Mouse (Mus musculus): ENCODE measurements at regions not wholly inside any gene's neighbourhood (a gene's known extent, or its start where the extent isn't known, plus 50 kb on each side); places are given as distances from the start of the nearest gene placed in this dataset.

- no peak for DNase-seq (ENCODE audit: low spot score in 2 of 2)
Measured at GRCm38 (mm10) chr4:64598465-64598864, 525.5 kb upstream of the Pappa start.

- no peak for DNase-seq (ENCODE audit: low spot score in 2 of 2)
Measured at GRCm38 (mm10) chr4:64599222-64599621, 524.8 kb upstream of the Pappa start.

DNA sequence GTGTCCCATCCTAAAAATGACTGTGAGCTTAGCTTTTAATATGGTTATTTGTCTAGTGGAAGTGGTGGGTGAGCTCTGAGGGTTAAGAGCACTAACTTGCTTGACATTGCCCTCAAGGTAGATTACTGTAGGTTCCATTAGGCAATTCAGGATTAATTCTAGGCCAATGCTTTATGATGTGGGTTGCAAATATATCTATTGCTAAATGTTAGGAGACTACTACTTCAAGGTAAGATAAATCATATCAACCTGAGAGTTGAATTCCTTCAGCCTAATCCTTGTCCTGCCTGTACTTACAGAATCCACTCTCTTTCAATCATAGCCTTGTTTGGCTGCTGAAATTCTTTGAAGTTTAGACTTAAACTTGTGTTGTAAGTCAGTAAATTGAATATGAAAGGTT is 501.2 kb upstream of the Pappa start:
- DNase-seq (ENCODE audit: low spot score in 2 of 2) = no peak

GRCm38 (mm10) chr4:64632189-64632588 is 491.8 kb upstream of the Pappa start:
- no peak for DNase-seq (ENCODE audit: low spot score in 2 of 2)

DNA sequence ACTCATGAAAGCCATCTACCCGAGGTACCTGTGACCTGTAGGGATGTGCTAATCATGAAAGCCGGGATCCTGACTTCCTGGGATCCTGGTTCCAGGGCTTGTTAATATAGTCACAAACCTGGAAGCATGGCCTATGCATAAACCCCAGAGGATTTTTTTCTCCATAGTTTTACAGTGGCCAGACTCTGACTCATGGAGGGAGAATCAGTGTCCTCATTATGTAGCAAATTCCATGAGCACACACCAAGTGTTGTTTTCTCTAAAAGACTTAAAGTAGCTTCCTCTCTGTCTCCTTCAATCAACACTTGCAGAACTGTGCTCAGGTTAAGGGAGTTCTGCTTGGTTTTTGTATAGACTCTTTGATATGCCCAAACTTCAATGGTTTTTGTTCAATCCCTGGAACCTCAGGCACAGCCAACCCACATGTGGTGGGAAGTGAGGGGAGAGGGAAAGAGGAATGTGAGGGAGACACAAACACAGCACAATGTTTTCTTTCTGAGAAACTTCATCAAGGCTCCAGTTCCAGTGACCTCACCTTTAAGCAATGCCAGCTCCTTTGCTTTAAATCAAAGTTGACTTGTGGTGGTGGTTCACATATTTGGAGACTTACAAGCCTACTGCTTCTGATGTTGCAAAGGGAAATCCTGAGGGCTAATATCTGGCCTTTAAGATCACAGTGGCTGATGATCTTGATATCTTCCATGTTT is 488.6 kb upstream of the Pappa start:
- no peak for DNase-seq (ENCODE audit: low spot score in 2 of 2)

DNA sequence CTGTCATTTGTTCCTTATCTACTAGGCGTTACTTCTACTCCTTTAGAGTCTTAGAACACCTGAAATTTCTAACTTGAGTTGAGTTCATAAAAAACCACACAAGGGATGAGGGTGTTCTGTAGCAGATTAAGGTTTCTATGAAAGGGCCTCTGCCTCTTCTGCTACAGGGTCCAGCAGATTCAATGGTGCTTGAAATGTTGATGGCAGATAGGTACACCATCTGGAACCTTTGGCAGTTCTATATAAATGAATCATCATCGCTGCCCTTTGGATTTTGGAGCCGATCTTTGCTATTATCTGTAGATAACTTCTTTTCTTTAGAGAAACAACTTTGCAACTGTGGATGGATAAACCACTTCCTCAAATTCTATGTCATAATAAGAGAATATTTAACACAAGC is 483.9 kb upstream of the Pappa start:
- no peak for DNase-seq (ENCODE audit: low spot score in 2 of 2)

GRCm38 (mm10) chr4:64640976-64641375 is 483.0 kb upstream of the Pappa start:
- no peak for DNase-seq (ENCODE audit: low spot score in 2 of 2)

- DNase-seq (ENCODE audit: low spot score in 2 of 2) = no peak
Measured at GRCm38 (mm10) chr4:64645141-64645540, 478.8 kb upstream of the Pappa start.

- DNase-seq (ENCODE audit: low spot score in 2 of 2) = no peak
Measured at GRCm38 (mm10) chr4:64654157-64654556, 469.8 kb upstream of the Pappa start.

DNA sequence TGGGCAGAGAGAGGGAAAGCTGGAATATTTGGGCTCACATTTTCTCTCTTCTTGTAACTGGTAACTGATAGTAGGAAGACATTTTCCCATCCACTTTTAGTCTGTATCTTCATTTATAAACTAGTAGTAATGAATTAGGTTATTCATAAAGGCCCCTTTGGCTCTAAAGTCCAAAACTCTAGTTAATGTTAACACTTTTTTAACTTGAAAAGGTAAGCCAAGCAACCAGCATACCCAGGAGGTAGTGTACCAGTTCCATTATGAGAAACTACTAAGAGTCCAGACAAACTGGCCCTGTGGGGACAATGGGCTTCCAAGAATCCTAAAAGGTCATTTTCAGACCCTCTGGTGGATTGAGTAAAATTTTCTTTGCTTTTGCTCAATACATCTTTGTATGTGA is 468.4 kb upstream of the Pappa start:
- no peak for DNase-seq (ENCODE audit: low spot score in 2 of 2)

GRCm38 (mm10) chr4:64663722-64664121 is 460.3 kb upstream of the Pappa start:
- no peak for DNase-seq (ENCODE audit: low spot score in 2 of 2)

DNA sequence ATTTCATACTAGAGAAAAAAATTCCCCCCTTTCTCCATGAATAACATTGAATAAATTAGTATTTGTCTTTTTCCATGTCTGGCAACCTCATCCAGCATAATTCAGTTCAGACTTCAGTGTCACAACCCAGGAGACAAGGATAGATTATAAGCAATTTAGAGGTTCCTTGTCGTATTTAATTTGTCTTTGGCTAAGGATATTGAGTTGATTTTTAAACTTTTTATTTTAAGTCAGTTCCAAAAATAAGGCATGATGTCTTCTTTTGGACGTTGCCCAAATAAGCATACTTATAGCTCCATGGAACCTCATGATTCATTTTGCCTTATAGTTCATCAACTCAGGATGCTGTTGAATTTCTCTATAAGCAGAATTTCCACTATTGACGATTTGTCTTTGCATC is 456.0 kb upstream of the Pappa start:
- no peak for DNase-seq (ENCODE audit: low spot score in 2 of 2)

GRCm38 (mm10) chr4:64669722-64670121 is 454.3 kb upstream of the Pappa start:
- no peak for DNase-seq (ENCODE audit: low spot score in 2 of 2)

GRCm38 (mm10) chr4:64676438-64676837 is 447.5 kb upstream of the Pappa start:
- no peak for DNase-seq (ENCODE audit: low spot score in 2 of 2)

DNA sequence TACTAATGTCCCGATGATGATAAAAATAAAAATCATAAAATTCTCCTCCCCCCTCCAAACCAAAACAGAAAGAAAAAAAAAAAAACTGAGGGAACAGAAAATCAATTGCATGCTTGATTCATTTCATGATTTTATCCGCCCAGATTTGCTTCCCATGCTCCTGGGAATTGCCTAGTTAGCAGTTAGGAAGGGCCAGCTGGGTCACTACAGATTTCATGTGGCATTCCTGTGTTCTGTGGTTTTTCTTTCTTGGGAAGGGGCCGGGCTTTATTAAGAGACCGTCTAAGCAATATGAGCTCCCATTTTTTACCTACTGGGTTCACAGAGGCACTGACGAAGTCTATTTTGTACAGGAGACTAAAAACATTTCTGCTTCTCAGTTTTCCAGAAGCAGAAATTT is 447.1 kb upstream of the Pappa start:
- no peak for DNase-seq (ENCODE audit: low spot score in 2 of 2)

DNA sequence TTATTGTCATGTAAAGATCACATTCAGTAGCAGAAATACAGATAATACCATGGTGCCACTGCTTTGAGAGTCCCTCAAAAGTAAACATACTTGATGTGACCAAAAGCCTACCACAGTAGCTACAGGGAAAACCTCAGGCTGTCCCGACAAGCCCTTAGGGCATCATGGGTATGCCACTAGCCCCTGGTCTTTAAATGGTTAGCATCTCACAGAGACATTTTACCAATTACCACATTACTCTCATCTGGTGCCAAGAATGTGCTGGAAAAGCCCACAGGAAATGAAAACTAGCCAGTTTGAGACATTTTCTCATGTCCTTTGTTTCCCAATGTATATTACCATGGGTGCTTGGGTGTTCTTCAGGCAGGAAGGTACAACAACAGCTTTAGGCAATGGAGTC is 439.3 kb upstream of the Pappa start:
- no peak for DNase-seq (ENCODE audit: low spot score in 2 of 2)

GRCm38 (mm10) chr4:64696134-64696533 is 427.8 kb upstream of the Pappa start:
- no peak for DNase-seq (ENCODE audit: low spot score in 2 of 2)

DNA sequence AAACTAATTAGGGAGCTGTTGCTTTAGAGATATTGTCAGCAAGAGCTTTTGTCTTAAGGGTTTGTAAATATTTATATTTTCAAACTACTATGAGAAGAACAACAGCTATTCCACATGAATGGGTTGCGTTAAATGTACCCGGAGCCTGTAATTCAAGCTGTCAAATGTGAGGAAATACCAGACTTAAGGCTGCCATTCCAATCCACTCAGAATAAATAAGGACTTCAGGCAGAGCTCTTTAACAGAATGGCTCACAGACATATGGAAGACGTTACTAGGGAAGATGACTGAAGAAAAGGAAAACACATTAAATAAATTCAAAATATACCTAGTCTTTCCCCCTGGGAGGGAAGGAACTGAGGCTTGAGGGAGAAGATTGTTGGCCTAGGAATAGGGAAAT is 400.7 kb upstream of the Pappa start:
- no peak for DNase-seq (ENCODE audit: low spot score in 2 of 2)

GRCm38 (mm10) chr4:64724851-64725250 is 399.1 kb upstream of the Pappa start:
- DNase-seq (ENCODE audit: low spot score in 2 of 2) = no peak

DNA sequence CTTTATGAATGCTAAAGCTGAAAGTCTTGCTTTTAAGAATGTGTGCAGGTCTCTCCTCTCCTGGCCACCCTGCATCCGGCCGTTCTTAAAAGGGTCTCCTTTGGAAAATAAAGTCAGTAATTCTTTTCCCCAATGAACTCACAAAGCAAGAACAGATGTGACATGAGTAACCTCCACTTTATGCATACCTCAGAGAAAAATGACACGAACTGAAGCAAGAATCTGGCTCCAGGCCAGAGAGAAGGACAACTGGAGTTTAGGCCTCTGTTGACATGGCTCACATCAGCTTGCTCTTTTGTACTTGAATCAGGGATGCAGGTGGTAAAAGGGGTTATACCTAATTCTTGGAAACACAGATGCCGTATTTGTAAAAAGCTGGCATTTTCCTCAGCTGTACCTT is 368.0 kb upstream of the Pappa start:
- DNase-seq (ENCODE audit: low spot score in 2 of 2) = no peak

DNA sequence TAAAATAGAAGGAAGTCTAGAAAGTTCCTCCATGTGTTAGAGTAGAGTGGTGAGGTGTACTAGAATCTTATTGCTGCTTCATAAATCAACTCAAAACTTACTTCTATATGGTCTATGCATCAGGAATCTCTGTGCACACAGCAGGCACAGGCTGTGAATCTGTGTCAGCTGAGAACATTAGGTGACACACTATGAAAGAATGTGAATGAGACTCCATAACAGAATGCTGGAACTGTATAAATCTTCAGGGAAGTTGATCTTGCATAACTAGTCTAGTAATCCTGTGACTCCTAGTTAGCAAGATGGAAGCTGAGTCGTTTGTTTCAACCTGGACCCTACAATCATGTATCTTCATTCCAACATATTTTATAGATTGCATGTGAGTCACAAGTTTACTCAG is 355.4 kb upstream of the Pappa start:
- no peak for DNase-seq (ENCODE audit: low spot score in 2 of 2)

DNA sequence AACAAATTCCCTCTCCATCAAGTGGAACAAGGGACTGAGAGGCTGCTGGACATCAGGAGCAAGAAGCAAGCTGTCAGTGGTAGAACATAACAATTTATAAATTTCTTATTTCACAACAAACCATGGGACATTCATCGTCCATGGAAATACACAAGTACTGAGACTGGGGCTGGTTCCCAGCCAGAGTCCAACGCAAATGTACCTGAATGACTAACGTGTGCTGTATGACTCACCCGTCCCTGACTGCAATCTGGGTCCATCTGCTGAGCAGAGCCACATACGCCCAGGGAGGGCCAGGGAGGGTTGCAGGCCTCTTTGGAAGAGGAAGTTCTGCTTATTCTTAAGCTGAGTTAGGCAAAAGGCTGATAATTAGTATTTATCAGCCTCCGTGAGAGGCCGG is 320.1 kb upstream of the Pappa start:
- no peak for DNase-seq (ENCODE audit: low spot score in 2 of 2)

GRCm38 (mm10) chr4:64804996-64805395 is 319.0 kb upstream of the Pappa start:
- DNase-seq (ENCODE audit: low spot score in 2 of 2) = no peak

- no peak for DNase-seq (ENCODE audit: low spot score in 2 of 2)
Measured at GRCm38 (mm10) chr4:64807148-64807547, 316.8 kb upstream of the Pappa start.
